Mouse (Mus musculus) ES-Bruce4 (cell line): ENCODE measurements around the gene Phactr1.
A peak's percentile ranks its signal among the peaks of the same experiment; 100 is the strongest.

Experiments used
- CTCF ChIP-seq: IDR thresholded peaks from one replicate; pipeline ENCODE4 v1.8.1; 2011; ENCODE audit warnings: low read depth, low read length
- EP300 ChIP-seq: IDR thresholded peaks from 2 replicates; pipeline ENCODE4 v1.6.1; 2011; ENCODE audit warnings: low read depth, low read length; ENCODE audit not compliant: insufficient read depth
- POLR2A ChIP-seq: IDR thresholded peaks from one replicate; pipeline ENCODE4 v1.8.1; 2011; ENCODE audit warnings: low read length; ENCODE audit not compliant: insufficient read depth

GRCm38 (mm10) chr13:43171020-43171710 lies 490.7 kb downstream of the Phactr1 start, which contains the start of gene Tbc1d7:
- TF ChIP-seq EP300, result 0 out of 2 replicates have a peak, but pooled peaks have one; percentile 20
- TF ChIP-seq CTCF, result no peak
- peak; percentile 74 for TF ChIP-seq POLR2A
